Mouse (Mus musculus): ENCODE data around the gene Pola2. TPM values are rescaled to one million over a fixed set of nuclear protein-coding genes. Genes with fewer than 3 reads are reported as not detected.

The Pola2 gene
- polyA plus RNA-seq, 1 experiment from 2014 or later = 22.4 TPM

- no peaks in the 10 kb centered on the region for H3K36me3 ChIP-seq (ENCODE audit: control insufficient read depth, insufficient read depth, low read length)
- H3K4me1 ChIP-seq (ENCODE audit: control insufficient read depth, insufficient read depth, low read depth, low read length) = no peaks in the 10 kb centered on the region
- H3K4me3 ChIP-seq (ENCODE audit: low read length) = no peak overlapping the region
- no peaks in the 10 kb centered on the region for H3K9me3 ChIP-seq (ENCODE audit: control insufficient read depth, low read length)
- no peak overlapping the region for H3K4me2 ChIP-seq (ENCODE audit: low read length)
- ATAC-seq = peak; percentile 98
- no peak overlapping the region for H3K27ac ChIP-seq (ENCODE audit: low read depth, low read length)
- WGBS = 53% methylated on average over 4 of the region's 4 CpGs
- no peaks in the 10 kb centered on the region for H3K27me3 ChIP-seq (replicated peaks; ENCODE audit: control insufficient read depth, insufficient read depth, low read length)
- no peak overlapping the region for H3K9ac ChIP-seq (ENCODE audit: low read depth, low read length)
These were observed 11.7 kb upstream of the Pola2 start for GRCm38 (mm10) chr19:5975676-5976075.

GRCm38 (mm10) chr19:5975112-5975511 is 11.1 kb upstream of the Pola2 start:
- Histone ChIP-seq H3K4me2 (ENCODE audit: low read length) (no peak overlapping the region), H3K9me3 (ENCODE audit: control insufficient read depth, low read length) (no peaks in the 10 kb centered on the region), H3K27me3 (replicated peaks; ENCODE audit: control insufficient read depth, insufficient read depth, low read length) (no peaks in the 10 kb centered on the region), H3K4me1 (ENCODE audit: control insufficient read depth, insufficient read depth, low read depth, low read length) (no peaks in the 10 kb centered on the region), H3K27ac (ENCODE audit: low read depth, low read length) (peak overlapping the region; percentile 44; the same call in 1 of the 2 replicates), H3K9ac (ENCODE audit: low read depth, low read length) (no peak overlapping the region), H3K36me3 (ENCODE audit: control insufficient read depth, insufficient read depth, low read length) (no peaks in the 10 kb centered on the region), H3K4me3 (ENCODE audit: low read length) (no peak overlapping the region)
- ATAC-seq = peak; percentile 73
- 74% methylated on average over 4 of the region's 4 CpGs for WGBS

DNA sequence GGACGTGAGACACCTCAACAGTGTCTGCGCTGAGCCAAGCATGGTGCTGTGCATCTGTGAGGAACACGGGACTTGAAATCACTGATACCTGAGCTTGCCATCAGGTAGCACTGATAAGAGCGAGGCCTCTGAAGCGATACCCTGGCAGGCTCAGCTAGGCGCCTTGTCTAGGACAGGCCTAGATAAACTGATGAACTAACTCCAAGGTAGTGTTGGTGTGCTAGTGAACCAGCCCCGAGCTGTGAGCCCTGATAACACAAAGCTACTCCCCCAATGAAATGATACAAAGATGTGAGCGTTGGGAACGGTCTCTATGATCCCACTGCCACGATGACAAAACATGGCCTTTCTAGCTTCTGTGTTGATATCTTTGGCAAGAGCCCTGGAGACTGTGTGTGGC is 3.7 kb upstream of the Pola2 start:
- no peak for ATAC-seq
- H3K36me3 ChIP-seq (ENCODE audit: control insufficient read depth, insufficient read depth, low read length) = no peaks in the 10 kb centered on the region
- no peak overlapping the region for H3K27ac ChIP-seq (ENCODE audit: low read depth, low read length)
- H3K9ac ChIP-seq (ENCODE audit: low read depth, low read length) = no peak overlapping the region
- H3K4me3 ChIP-seq (ENCODE audit: low read length) = no peak overlapping the region
- H3K27me3 ChIP-seq (replicated peaks; ENCODE audit: control insufficient read depth, insufficient read depth, low read length) = no peaks in the 10 kb centered on the region
- WGBS = 90% methylated on average over 10 of the region's 10 CpGs
- peaks cover 12% of the 10 kb centered on the region for H3K4me1 ChIP-seq (ENCODE audit: control insufficient read depth, insufficient read depth, low read depth, low read length)
- H3K9me3 ChIP-seq (ENCODE audit: control insufficient read depth, low read length) = no peaks in the 10 kb centered on the region
- H3K4me2 ChIP-seq (ENCODE audit: low read length) = no peak overlapping the region

DNA sequence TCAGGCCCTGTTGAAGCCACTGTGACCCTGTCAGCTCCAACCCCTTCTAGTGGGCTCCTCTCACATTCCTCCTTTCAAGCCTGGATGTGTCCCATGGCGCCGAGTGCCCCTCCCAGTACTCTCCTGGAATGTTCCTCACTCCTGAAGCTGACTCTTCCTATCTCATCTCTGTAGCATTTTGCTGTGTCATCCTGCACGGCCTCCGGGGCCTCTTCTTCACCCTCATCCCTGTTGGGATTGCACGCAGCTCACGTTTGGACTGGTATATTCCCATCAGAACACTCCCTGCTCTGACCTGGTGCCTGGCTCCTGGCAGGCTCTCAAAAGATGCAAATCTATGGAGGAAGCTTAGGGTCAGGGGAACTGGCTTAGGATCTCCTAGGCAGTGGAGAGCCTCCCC is 2.8 kb upstream of the Pola2 start:
- no peak overlapping the region for H3K27ac ChIP-seq (ENCODE audit: low read depth, low read length)
- no peaks in the 10 kb centered on the region for H3K9me3 ChIP-seq (ENCODE audit: control insufficient read depth, low read length)
- WGBS = 73% methylated on average over 6 of the region's 6 CpGs
- ATAC-seq = no peak
- no peaks in the 10 kb centered on the region for H3K36me3 ChIP-seq (ENCODE audit: control insufficient read depth, insufficient read depth, low read length)
- no peak overlapping the region; the same call in 1 of the 2 replicates for H3K9ac ChIP-seq (ENCODE audit: low read depth, low read length)
- H3K4me1 ChIP-seq (ENCODE audit: control insufficient read depth, insufficient read depth, low read depth, low read length) = peaks cover 15% of the 10 kb centered on the region
- no peak overlapping the region for H3K4me2 ChIP-seq (ENCODE audit: low read length)
- H3K27me3 ChIP-seq (replicated peaks; ENCODE audit: control insufficient read depth, insufficient read depth, low read length) = no peaks in the 10 kb centered on the region
- H3K4me3 ChIP-seq (ENCODE audit: low read length) = no peak overlapping the region

DNA sequence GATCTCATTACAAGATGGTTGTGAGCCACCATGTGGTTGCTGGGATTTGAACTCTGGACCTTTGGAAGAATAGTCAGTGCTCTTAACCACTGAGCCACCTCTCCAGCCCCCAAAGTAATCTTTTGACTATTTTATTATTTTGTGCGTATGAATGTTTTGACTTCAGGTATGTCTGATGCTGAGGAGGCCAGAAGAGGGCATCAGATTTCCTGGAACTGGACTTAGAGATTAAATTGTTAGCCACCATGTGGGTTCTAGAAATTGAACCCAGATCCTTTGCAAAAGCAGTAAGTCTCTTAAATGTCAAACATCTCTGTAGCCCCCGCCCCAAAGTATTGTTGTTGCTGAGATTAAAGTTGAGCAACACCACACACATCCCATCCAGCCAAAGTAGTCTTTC is 1.9 kb upstream of the Pola2 start:
- H3K4me1 ChIP-seq (ENCODE audit: control insufficient read depth, insufficient read depth, low read depth, low read length) = peaks cover 15% of the 10 kb centered on the region
- H3K36me3 ChIP-seq (ENCODE audit: control insufficient read depth, insufficient read depth, low read length) = no peaks in the 10 kb centered on the region
- no peaks in the 10 kb centered on the region for H3K27me3 ChIP-seq (replicated peaks; ENCODE audit: control insufficient read depth, insufficient read depth, low read length)
- no peak overlapping the region for H3K4me3 ChIP-seq (ENCODE audit: low read length)
- no peak for ATAC-seq
- 92% methylated on average over 2 of the region's 2 CpGs for WGBS
- no peak overlapping the region for H3K27ac ChIP-seq (ENCODE audit: low read depth, low read length)
- H3K9me3 ChIP-seq (ENCODE audit: control insufficient read depth, low read length) = no peaks in the 10 kb centered on the region
- no peak overlapping the region for H3K9ac ChIP-seq (ENCODE audit: low read depth, low read length)
- no peak overlapping the region for H3K4me2 ChIP-seq (ENCODE audit: low read length)

GRCm38 (mm10) chr19:5965280-5965679 is 1.3 kb upstream of the Pola2 start:
- WGBS = 14% methylated on average over 4 of the region's 4 CpGs
- peaks cover 15% of the 10 kb centered on the region for H3K4me1 ChIP-seq (ENCODE audit: control insufficient read depth, insufficient read depth, low read depth, low read length)
- no peak overlapping the region for H3K4me3 ChIP-seq (ENCODE audit: low read length)
- H3K4me2 ChIP-seq (ENCODE audit: low read length) = no peak overlapping the region
- no peak overlapping the region for H3K27ac ChIP-seq (ENCODE audit: low read depth, low read length)
- H3K9ac ChIP-seq (ENCODE audit: low read depth, low read length) = no peak overlapping the region
- H3K9me3 ChIP-seq (ENCODE audit: control insufficient read depth, low read length) = no peaks in the 10 kb centered on the region
- H3K36me3 ChIP-seq (ENCODE audit: control insufficient read depth, insufficient read depth, low read length) = no peaks in the 10 kb centered on the region
- ATAC-seq = peak; percentile 53; the same call in 1 of the 2 replicates
- no peaks in the 10 kb centered on the region for H3K27me3 ChIP-seq (replicated peaks; ENCODE audit: control insufficient read depth, insufficient read depth, low read length)

DNA sequence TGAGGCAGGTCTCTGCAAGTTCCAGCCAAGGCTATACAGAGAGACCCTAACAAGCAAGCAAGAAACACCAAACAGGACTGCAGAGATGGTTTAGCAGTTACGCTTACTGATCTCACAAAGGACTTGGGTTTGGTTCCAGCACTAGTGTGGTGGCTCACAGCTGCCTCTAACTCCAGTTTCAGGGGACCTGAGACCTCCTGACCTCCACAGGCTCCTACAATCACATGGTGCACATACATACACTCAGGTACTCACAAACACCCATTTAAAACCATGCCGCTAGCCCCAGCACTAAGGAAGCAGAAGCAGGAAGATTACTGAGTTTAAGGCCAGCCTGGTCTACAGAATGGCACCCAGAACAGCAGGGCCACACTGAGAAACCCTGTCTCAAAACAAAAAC is 802 bp upstream of the Pola2 start:
- Histone ChIP-seq H3K27ac (ENCODE audit: low read depth, low read length) (no peak overlapping the region), H3K4me3 (ENCODE audit: low read length) (peak overlapping the region; percentile 77), H3K27me3 (replicated peaks; ENCODE audit: control insufficient read depth, insufficient read depth, low read length) (no peaks in the 10 kb centered on the region), H3K4me2 (ENCODE audit: low read length) (peak overlapping the region; percentile 98), H3K9me3 (ENCODE audit: control insufficient read depth, low read length) (no peaks in the 10 kb centered on the region), H3K36me3 (ENCODE audit: control insufficient read depth, insufficient read depth, low read length) (no peaks in the 10 kb centered on the region), H3K4me1 (ENCODE audit: control insufficient read depth, insufficient read depth, low read depth, low read length) (peaks cover 15% of the 10 kb centered on the region), H3K9ac (ENCODE audit: low read depth, low read length) (peak overlapping the region; percentile 77)
- WGBS = 88% methylated on average over 2 of the region's 2 CpGs
- no peak for ATAC-seq

GRCm38 (mm10) chr19:5962651-5963050 is 1.4 kb downstream of the Pola2 start:
- H3K36me3 ChIP-seq (ENCODE audit: control insufficient read depth, insufficient read depth, low read length) = no peaks in the 10 kb centered on the region
- no peak overlapping the region; the same call in 1 of the 2 replicates for H3K9ac ChIP-seq (ENCODE audit: low read depth, low read length)
- WGBS = 35% methylated on average over 1 of the region's 1 CpGs
- H3K4me3 ChIP-seq (ENCODE audit: low read length) = no peak overlapping the region
- peaks cover 15% of the 10 kb centered on the region for H3K4me1 ChIP-seq (ENCODE audit: control insufficient read depth, insufficient read depth, low read depth, low read length)
- H3K27ac ChIP-seq (ENCODE audit: low read depth, low read length) = no peak overlapping the region
- ATAC-seq = no peak
- H3K9me3 ChIP-seq (ENCODE audit: control insufficient read depth, low read length) = no peaks in the 10 kb centered on the region
- H3K27me3 ChIP-seq (replicated peaks; ENCODE audit: control insufficient read depth, insufficient read depth, low read length) = no peaks in the 10 kb centered on the region
- H3K4me2 ChIP-seq (ENCODE audit: low read length) = peak overlapping the region; percentile 98

DNA sequence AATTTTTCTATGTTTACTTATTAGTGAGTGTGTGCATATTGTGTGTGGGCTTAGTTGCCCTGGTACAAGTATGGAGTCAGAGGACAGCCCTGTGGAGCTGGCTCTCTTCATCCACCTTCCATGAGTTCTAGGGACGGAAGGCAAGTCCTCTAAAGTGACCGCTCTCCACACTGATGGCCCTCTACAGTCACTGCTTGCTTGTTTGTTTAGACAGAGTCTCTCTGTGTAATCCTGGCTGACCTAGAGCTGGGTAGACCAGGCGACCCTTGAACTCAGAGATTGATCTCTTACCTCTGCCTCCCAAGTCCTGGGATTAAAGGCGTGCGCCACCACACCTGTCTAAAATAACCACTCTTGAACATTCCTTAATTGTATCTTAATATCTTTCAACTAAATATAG is 6.6 kb downstream of the Pola2 start:
- no peak overlapping the region for H3K4me2 ChIP-seq (ENCODE audit: low read length)
- no peak overlapping the region for H3K27ac ChIP-seq (ENCODE audit: low read depth, low read length)
- ATAC-seq = no peak
- peaks cover 2% of the 10 kb centered on the region; the same call in 1 of the 2 replicates for H3K4me1 ChIP-seq (ENCODE audit: control insufficient read depth, insufficient read depth, low read depth, low read length)
- H3K4me3 ChIP-seq (ENCODE audit: low read length) = no peak overlapping the region
- 90% methylated on average over 5 of the region's 5 CpGs for WGBS
- H3K36me3 ChIP-seq (ENCODE audit: control insufficient read depth, insufficient read depth, low read length) = 0 out of 2 replicates have a peak, but pooled peaks cover 2% of the 10 kb centered on the region
- no peak overlapping the region for H3K9ac ChIP-seq (ENCODE audit: low read depth, low read length)
- H3K9me3 ChIP-seq (ENCODE audit: control insufficient read depth, low read length) = no peaks in the 10 kb centered on the region
- no peaks in the 10 kb centered on the region for H3K27me3 ChIP-seq (replicated peaks; ENCODE audit: control insufficient read depth, insufficient read depth, low read length)

DNA sequence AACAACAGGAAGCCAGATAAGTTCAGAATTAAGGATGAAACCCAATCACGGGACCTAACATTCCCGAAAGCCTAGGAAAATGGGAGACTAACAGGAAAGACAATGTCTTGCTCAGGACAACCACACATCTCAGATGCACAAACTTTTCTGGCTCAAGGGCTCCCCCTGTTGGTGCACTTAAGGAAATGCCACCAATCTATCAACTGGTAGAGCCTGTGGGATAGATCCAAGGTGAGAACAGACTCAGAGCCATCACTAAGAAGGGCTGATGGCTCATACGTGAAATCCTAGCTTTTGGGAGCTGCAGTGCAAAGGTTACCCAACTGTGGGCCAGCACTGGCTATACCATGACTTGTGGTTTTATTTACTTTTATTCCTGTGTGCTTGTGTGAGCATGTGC is 7.3 kb downstream of the Pola2 start:
- no peak overlapping the region for H3K4me2 ChIP-seq (ENCODE audit: low read length)
- H3K4me3 ChIP-seq (ENCODE audit: low read length) = no peak overlapping the region
- H3K4me1 ChIP-seq (ENCODE audit: control insufficient read depth, insufficient read depth, low read depth, low read length) = no peaks in the 10 kb centered on the region
- ATAC-seq = peak; percentile 60
- H3K27ac ChIP-seq (ENCODE audit: low read depth, low read length) = no peak overlapping the region
- H3K9me3 ChIP-seq (ENCODE audit: control insufficient read depth, low read length) = no peaks in the 10 kb centered on the region
- WGBS = 30% methylated on average over 3 of the region's 3 CpGs
- H3K9ac ChIP-seq (ENCODE audit: low read depth, low read length) = no peak overlapping the region
- H3K36me3 ChIP-seq (ENCODE audit: control insufficient read depth, insufficient read depth, low read length) = 0 out of 2 replicates have a peak, but pooled peaks cover 2% of the 10 kb centered on the region
- no peaks in the 10 kb centered on the region for H3K27me3 ChIP-seq (replicated peaks; ENCODE audit: control insufficient read depth, insufficient read depth, low read length)
